Mouse (Mus musculus) megakaryocyte-erythroid progenitor cell, adult 5-6 weeks (primary cell): ENCODE data around the gene Gm21860. TPM values are rescaled to one million over a fixed set of nuclear protein-coding genes. Genes with fewer than 3 reads are reported as not detected.
"Not testable (repeated sequence)": the region's sequence is repeated elsewhere in the genome, so short reads cannot be mapped to it uniquely, and the experiment has no call there.

ENCODE experiments used
- ATAC-seq: replicated peaks from 2 replicates; pipeline ENCODE4 v1.8.0; 2016; ENCODE audit warnings: mild to moderate bottlenecking, inconsistent platforms; ENCODE audit not compliant: severe bottlenecking, poor library complexity, low FRiP score, low TSS enrichment
- total RNA-seq, 2 experiments: library from RNA; stranded (forward) in 1 of 2; stranded (reverse) in 1 of 2; fragments of 200-1000, 215-1000 nt in 1 of 2; fragments of >200 nt in 1 of 2; fragmentation: Nextera tagmentation in 1 of 2; gene quantifications; 2 replicates each; pipeline ENCODE4 v1.2.3; 2014 to 2017

Gm21860 gene
- total RNA-seq, 2 experiments from 2014 or later = not detected

GRCm38 (mm10) chrY:90718021-90718420, 36.6 kb downstream of the Gm21860 start:
- ATAC-seq = not testable (repeated sequence)

- not testable (repeated sequence) for ATAC-seq
These were observed 37.1 kb downstream of the Gm21860 start for GRCm38 (mm10) chrY:90717496-90717895.

Other genes with a start within 250 kb of the Gm21860 start
- gene Gm47283, start 29.9 kb upstream of the Gm21860 start, total RNA-seq (2014; fragmentation: Nextera tagmentation) = not detected in 2 replicates
- not detected in 2 replicates for gene Gm47283, start 29.9 kb upstream of the Gm21860 start, total RNA-seq (2017)
- gene Gm21748, start 84.4 kb upstream of the Gm21860 start, total RNA-seq (2014; fragmentation: Nextera tagmentation) = not detected in 2 replicates
- not detected in 2 replicates for gene Gm21748, start 84.4 kb upstream of the Gm21860 start, total RNA-seq (2017)